Mouse (Mus musculus) midbrain, embryonic 15.5 days (tissue): ENCODE data around the gene Zfp646. TPM values are rescaled to one million over a fixed set of nuclear protein-coding genes. Genes with fewer than 3 reads are reported as not detected.
A peak's percentile ranks its signal among the peaks of the same experiment; 100 is the strongest.

Experiments
- ATAC-seq: fragments of 200-750 bp; cut with Nextera tagmentation; replicated peaks from 2 replicates; pipeline ENCODE4 v1.8.0; 2017; ENCODE audit warnings: moderate TSS enrichment
- H3K27ac ChIP-seq: fragments of 300-500 bp; sonication (generic); 2 replicates; pipeline ENCODE4 v1.5.1; 2015; ENCODE audit warnings: mild to moderate bottlenecking, inconsistent platforms
- H3K27me3 ChIP-seq: fragments of 300-500 bp; sonication (generic); replicated peaks from 2 replicates; pipeline ENCODE4 v1.6.1; 2015; ENCODE audit warnings: inconsistent platforms
- H3K36me3 ChIP-seq: fragments of 300-500 bp; sonication (generic); replicated peaks from 2 replicates; pipeline ENCODE4 v1.6.1; 2015; ENCODE audit warnings: inconsistent platforms
- H3K4me1 ChIP-seq: fragments of 300-500 bp; sonication (generic); 2 replicates; pipeline ENCODE4 v1.6.1; 2015; ENCODE audit warnings: inconsistent platforms
- H3K4me2 ChIP-seq: fragments of 300-500 bp; sonication (generic); 2 replicates; pipeline ENCODE4 v1.6.1; 2015; ENCODE audit warnings: inconsistent platforms, mild to moderate bottlenecking, moderate library complexity
- H3K4me3 ChIP-seq: fragments of 300-500 bp; sonication (generic); 2 replicates; pipeline ENCODE4 v1.5.1; 2015; ENCODE audit warnings: mild to moderate bottlenecking, inconsistent platforms
- H3K9ac ChIP-seq: fragments of 300-500 bp; sonication (generic); 2 replicates; pipeline ENCODE4 v1.6.1; 2015; ENCODE audit warnings: mild to moderate bottlenecking, inconsistent platforms
- H3K9me3 ChIP-seq: fragments of 300-500 bp; sonication (generic); 2 replicates; pipeline ENCODE4 v1.6.1; 2016; ENCODE audit warnings: inconsistent platforms
- WGBS: fragments of 180-500 bp; shearing (Covaris S2); methylation state at CpG from one replicate; pipeline ENCODE4 v1.1.7; 2015; ENCODE audit warnings: mixed read lengths; 5-methylcytosine and 5-hydroxymethylcytosine counted together
- polyA plus RNA-seq: library from polyadenylated mRNA; unstranded; fragments of >200 nt; fragmentation: Nextera tagmentation; extraction: Ambion mirVana; gene quantifications from 2 replicates; pipeline ENCODE4 v1.2.1, GENCODE M21; 2015

Zfp646 gene
- polyA plus RNA-seq, 1 experiment from 2014 or later: 10.6 TPM

DNA sequence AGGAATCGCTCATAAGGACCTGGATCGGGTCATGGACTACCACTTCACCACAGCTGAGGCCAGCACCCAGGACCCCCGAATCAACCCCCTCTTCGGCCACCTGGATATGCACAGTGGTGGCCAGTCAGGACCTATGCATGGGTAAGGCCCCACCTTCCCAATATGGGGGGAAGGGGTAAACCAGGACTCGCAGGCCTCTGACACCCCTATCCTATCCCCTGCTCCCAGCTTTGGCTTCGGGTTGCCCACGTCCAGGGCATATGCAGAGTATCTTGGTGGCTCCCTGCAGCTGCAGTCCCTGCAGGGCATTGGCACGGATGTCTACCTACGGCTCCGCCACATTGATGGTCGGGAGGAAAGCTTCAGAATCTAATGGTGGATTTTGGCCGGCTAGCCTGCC is 31.9 kb downstream of the Zfp646 start:
- ATAC-seq: no peak
- Histone ChIP-seq H3K4me3 (no peak overlapping the region), H3K9me3 (no peaks in the 10 kb centered on the region), H3K27me3 (no peaks in the 10 kb centered on the region), H3K9ac (no peak overlapping the region), H3K4me2 (no peak overlapping the region), H3K36me3 (peaks cover 26% of the 10 kb centered on the region; the same call in 1 of the 2 replicates), H3K27ac (no peak overlapping the region), H3K4me1 (peaks cover 20% of the 10 kb centered on the region)
- WGBS: 92% methylated on average over 12 of the region's 12 CpGs

DNA sequence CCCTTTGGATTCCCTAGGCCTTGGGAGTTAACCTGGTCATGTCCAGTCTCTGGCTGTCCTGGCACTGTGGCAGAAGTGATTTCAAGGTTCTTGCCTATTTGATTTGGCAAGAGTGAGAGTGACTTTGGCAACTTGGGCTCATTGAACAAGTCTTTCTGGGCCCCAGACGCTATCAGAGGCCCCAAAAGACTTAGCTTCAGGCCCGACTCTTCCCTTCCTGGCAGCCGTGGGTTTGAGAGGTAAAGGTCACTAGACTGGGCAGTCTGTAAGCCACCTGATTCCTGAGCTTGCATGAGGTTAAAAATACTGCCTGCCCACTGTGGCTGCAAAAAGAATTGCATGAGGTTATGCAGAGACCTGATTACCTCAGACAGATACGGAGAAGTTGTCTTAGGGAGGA is 32.6 kb downstream of the Zfp646 start:
- H3K9me3 ChIP-seq: no peaks in the 10 kb centered on the region
- no peak overlapping the region for H3K9ac ChIP-seq
- peaks cover 26% of the 10 kb centered on the region; the same call in 1 of the 2 replicates for H3K36me3 ChIP-seq
- H3K4me1 ChIP-seq: peaks cover 27% of the 10 kb centered on the region
- H3K4me2 ChIP-seq: no peak overlapping the region
- H3K27ac ChIP-seq: no peak overlapping the region
- ATAC-seq: no peak
- H3K27me3 ChIP-seq: no peaks in the 10 kb centered on the region
- H3K4me3 ChIP-seq: no peak overlapping the region
- whole genome bisulfite sequencing: 95% methylated on average over 4 of the region's 4 CpGs

DNA sequence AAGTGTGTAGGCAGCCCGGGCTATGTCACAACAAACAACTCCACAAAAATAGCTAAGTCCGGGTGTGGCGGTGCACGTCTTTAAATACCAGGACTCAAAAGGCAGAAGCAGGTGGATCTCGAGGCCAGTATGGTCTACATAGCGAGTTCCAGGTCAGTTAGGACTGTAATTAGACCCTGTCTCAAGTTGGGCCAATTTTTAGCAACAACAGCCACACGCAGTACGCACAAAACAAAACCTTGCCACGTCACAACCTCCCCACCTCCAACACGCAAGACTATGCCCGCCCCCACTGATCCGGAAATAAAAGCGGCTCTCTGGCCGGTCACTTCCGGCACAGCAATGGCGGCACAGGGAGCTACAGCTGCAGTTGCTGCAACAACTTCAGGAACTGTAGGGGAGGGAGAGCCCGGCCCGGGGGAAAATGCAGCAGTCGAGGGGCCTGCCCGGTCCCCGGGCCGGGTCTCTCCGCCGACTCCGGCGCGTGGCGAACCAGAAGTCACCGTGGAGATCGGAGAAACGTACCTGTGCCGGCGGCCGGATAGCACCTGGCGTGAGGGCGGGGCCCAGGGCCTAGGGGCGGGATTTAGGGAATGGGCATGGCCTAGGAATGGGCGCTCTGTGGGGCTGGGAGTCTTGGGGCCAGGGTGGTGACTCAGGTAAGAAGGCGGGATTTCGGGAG is 36.3 kb downstream of the Zfp646 start, which contains the start of gene Kat8:
Gene Kat8 (plus strand): TSS at position 327 of the 682 bp plus-strand sequence.
- Histone ChIP-seq H3K36me3 (peaks cover 35% of the 10 kb centered on the region; the same call in 1 of the 2 replicates), H3K9ac (peak within 1 kb of the TSS; percentile 58), H3K4me3 (peak within 1 kb of the TSS; percentile 79), H3K9me3 (no peaks in the 10 kb centered on the region), H3K4me1 (peaks cover 13% of the 10 kb centered on the region), H3K4me2 (peak within 1 kb of the TSS; percentile 83), H3K27me3 (no peaks in the 10 kb centered on the region), H3K27ac (peak within 1 kb of the TSS; percentile 85)
- ATAC-seq: peak; percentile 96
- WGBS: under 1% methylated on average over 40 of the region's 40 CpGs

DNA sequence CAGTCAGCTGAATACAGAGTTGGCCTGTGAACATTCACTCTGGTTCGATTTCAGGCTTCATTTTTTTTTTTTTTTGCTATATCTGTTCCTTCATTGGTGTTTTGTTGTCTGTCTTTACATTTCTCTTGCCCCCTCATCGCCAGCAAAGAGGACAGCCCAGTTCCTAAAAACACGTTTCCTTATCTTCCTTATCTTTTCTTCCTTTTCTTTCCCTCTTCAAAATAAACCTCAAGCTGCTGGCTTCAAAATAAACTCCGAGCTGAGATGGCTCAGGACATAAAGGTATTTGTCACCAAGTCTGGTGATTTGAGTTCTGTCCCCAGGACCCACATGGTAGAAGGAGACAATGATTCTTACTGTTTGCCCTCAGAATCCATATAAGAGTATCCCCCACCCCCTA is 36.9 kb downstream of the Zfp646 start:
- H3K9me3 ChIP-seq: no peaks in the 10 kb centered on the region
- peaks cover 29% of the 10 kb centered on the region; the same call in 1 of the 2 replicates for H3K36me3 ChIP-seq
- WGBS: 27% methylated on average over 4 of the region's 4 CpGs
- no peak for ATAC-seq
- H3K4me1 ChIP-seq: peaks cover 13% of the 10 kb centered on the region
- H3K27ac ChIP-seq: peak overlapping the region; percentile 77; the same call in 1 of the 2 replicates
- H3K4me2 ChIP-seq: peak overlapping the region; percentile 83
- H3K27me3 ChIP-seq: no peaks in the 10 kb centered on the region
- peak overlapping the region; percentile 58 for H3K9ac ChIP-seq
- peak overlapping the region; percentile 79 for H3K4me3 ChIP-seq

DNA sequence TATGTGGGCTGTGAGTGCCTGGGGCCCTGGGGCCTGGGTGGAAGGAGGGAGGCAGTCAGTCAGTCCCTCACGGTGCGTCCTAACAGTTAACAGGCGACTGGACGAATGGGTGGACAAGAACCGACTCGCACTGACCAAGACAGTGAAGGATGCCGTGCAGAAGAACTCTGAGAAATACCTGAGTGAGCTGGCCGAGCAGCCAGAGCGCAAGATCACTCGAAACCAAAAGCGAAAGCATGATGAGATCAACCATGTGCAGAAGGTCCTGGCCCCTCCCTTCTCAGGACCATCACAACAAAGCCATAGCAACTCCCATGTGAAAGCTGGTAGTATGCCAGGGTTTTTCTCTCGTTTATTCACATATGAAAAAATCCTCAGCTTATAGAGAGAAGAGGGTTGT is 39.3 kb downstream of the Zfp646 start:
- ATAC-seq: no peak
- H3K4me3 ChIP-seq: no peak overlapping the region
- 96% methylated on average over 12 of the region's 12 CpGs for WGBS
- H3K36me3 ChIP-seq: peaks cover 15% of the 10 kb centered on the region; the same call in 1 of the 2 replicates
- no peaks in the 10 kb centered on the region for H3K9me3 ChIP-seq
- no peak overlapping the region for H3K4me2 ChIP-seq
- peaks cover 13% of the 10 kb centered on the region for H3K4me1 ChIP-seq
- no peaks in the 10 kb centered on the region for H3K27me3 ChIP-seq
- H3K27ac ChIP-seq: no peak overlapping the region
- no peak overlapping the region for H3K9ac ChIP-seq

DNA sequence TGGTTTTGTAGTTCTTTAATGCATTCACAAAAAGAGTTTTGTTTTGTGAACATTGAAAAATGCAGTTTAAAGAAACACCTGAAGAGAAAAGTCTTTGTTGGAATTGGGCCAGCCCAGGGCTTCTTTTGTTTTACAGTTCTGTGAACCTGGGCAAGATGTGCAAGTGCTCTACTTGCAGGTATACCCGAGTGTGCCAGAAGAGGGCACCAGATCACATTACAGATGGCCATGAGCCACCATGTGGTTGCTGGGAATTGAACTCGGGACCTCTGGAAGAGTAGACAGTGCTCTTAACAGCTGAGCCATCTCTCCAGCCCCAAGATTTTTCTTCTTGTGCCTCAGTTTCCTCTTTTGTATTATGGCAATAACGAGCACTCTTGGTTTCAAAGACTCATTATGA is 42.2 kb downstream of the Zfp646 start:
- H3K27me3 ChIP-seq: no peaks in the 10 kb centered on the region
- no peaks in the 10 kb centered on the region for H3K9me3 ChIP-seq
- H3K4me3 ChIP-seq: no peak overlapping the region
- no peak for ATAC-seq
- no peak overlapping the region for H3K4me2 ChIP-seq
- peaks cover 4% of the 10 kb centered on the region for H3K4me1 ChIP-seq
- no peak overlapping the region for H3K27ac ChIP-seq
- H3K9ac ChIP-seq: no peak overlapping the region
- WGBS: 64% methylated on average over 3 of the region's 3 CpGs
- peaks cover 19% of the 10 kb centered on the region; the same call in 1 of the 2 replicates for H3K36me3 ChIP-seq

DNA sequence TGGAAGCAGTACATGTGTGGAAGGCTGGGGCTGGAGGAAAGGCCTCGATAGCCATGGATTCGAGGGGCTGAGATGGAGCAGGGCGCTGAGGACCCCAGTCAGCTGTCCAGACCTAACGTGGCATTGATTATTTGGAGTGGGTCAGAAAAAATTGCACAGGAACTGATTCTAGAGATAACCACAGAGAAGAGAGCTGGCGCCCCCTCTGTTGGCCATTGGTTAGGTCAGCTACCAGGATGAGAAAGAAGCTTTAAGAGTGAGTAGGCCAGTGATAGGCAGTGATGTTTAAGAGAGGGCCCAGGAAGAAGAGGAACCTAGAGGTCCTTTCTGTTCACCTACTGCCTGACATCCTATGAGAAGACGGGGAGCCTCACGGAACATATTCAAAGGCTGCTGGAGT is 43.3 kb downstream of the Zfp646 start:
- H3K4me2 ChIP-seq: no peak overlapping the region
- H3K9me3 ChIP-seq: no peaks in the 10 kb centered on the region
- ATAC-seq: no peak
- H3K4me1 ChIP-seq: no peaks in the 10 kb centered on the region
- WGBS: 76% methylated on average over 7 of the region's 7 CpGs
- no peaks in the 10 kb centered on the region for H3K27me3 ChIP-seq
- H3K27ac ChIP-seq: no peak overlapping the region
- H3K4me3 ChIP-seq: no peak overlapping the region
- H3K9ac ChIP-seq: no peak overlapping the region
- peaks cover 25% of the 10 kb centered on the region; the same call in 1 of the 2 replicates for H3K36me3 ChIP-seq

DNA sequence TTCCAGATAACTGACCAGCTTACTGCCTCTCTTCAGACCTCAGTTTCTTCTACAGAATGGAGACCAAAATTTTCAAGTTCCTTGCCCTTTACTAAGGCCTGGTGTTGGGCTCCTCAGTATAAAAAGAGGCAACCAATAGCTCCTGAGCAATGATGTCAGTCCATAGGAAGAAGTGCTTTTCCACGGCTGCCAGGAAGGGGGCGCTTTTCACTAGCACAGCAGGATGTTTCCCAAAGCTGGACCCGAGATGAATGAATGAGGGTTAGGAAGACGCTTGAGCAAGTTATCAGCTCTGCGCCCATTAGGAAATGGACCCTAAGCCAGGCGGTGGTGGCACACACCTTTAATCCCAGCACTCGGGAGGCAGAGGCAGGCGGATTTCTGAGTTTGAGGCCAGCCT is 45.5 kb downstream of the Zfp646 start:
- Histone ChIP-seq H3K9me3 (no peaks in the 10 kb centered on the region), H3K4me1 (no peaks in the 10 kb centered on the region), H3K4me3 (no peak overlapping the region), H3K27me3 (no peaks in the 10 kb centered on the region), H3K36me3 (peaks cover 33% of the 10 kb centered on the region), H3K4me2 (no peak overlapping the region), H3K9ac (no peak overlapping the region), H3K27ac (no peak overlapping the region)
- 61% methylated on average over 8 of the region's 8 CpGs for WGBS
- no peak for ATAC-seq

DNA sequence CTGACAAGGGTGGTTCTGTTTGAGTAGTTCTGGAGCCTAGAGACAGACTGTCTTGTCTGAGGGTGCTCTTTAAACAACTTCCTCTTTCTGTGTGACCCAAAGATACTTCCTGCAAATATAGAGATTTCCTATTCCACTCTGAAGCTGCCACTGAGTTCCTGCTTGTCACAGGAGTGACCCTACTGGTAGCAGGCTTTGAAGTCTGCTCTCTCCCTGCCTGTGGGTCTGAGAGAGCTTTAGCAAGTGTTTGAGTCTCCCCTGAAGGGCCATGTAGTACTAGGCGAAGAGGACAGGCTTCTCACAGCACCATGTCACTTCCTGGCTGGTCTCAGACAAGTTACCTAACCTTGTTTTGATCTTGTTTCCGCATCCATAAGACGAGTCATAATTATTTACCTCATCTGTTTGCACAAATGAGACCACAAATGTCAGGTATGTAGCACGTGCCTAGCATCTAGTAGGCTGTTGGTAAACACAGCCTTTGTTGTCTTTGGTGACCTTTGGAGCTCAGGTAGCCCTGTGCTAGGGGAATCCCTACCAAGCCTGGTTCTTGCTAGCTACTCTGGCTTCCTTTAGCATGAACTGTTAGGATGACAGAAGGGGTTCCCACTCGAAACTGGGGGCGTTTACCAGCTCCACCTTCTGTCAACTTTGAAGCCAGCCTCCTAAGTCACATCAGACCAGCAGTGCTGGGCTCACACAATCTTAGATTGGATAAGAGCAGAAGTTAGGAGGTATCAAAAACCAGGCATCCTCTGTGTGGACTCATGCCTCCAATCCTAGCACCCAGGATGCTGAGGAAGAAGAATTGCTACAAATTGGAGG is 46.6 kb downstream of the Zfp646 start:
- 86% methylated on average over 6 of the region's 6 CpGs for WGBS
- Histone ChIP-seq H3K4me1 (no peaks in the 10 kb centered on the region), H3K27ac (no peak overlapping the region), H3K27me3 (no peaks in the 10 kb centered on the region), H3K4me2 (no peak overlapping the region), H3K4me3 (no peak overlapping the region), H3K9me3 (no peaks in the 10 kb centered on the region), H3K36me3 (peaks cover 27% of the 10 kb centered on the region), H3K9ac (no peak overlapping the region)
- ATAC-seq: no peak

DNA sequence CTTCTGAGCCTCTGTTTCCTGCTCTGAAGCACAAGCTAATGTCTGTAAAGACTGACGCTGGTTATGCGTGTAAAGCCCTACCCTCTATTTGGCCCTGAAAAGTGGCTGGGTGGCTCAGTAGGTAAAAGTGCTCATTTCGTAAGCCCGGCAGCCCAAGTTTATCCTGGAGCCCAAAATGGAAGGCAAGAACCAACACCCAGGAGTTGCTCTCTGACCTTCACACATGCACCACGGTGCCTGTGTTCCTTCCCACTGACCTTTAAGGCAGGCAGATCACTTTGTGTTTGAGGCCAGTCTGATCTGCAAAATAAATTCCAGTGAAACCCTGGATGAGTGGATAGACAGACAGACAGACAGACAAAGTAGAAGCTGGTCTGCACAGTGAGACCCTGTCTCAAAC is 47.7 kb downstream of the Zfp646 start:
- H3K9me3 ChIP-seq: no peaks in the 10 kb centered on the region
- H3K27me3 ChIP-seq: peaks cover 9% of the 10 kb centered on the region
- no peak overlapping the region for H3K9ac ChIP-seq
- H3K36me3 ChIP-seq: peaks cover 27% of the 10 kb centered on the region
- no peaks in the 10 kb centered on the region for H3K4me1 ChIP-seq
- no peak overlapping the region for H3K27ac ChIP-seq
- no peak for ATAC-seq
- no peak overlapping the region for H3K4me3 ChIP-seq
- no peak overlapping the region for H3K4me2 ChIP-seq
- WGBS: 85% methylated on average over 5 of the region's 5 CpGs

DNA sequence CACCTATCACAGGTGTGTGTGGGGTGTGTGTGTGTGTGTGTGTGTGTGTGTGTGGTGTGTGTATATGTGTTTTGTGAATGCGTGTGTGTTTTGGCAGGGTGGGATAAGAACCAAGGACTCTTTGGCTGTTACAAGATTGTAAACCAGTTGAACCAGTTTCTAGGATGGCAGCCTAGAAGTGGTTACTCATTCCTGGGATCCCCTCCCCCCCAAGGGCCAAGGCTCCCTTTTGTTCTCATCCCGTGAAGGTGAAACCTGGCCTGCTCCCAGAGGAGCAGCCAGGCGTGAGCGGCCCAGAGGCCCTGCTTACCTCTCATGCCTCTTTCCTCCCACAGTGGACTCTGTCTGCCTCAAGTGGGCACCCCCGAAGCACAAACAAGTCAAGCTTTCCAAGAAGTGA is 49.2 kb downstream of the Zfp646 start:
- H3K27ac ChIP-seq: no peak overlapping the region
- ATAC-seq: no peak
- no peaks in the 10 kb centered on the region for H3K9me3 ChIP-seq
- H3K4me1 ChIP-seq: no peaks in the 10 kb centered on the region
- H3K4me2 ChIP-seq: no peak overlapping the region
- 62% methylated on average over 5 of the region's 5 CpGs for WGBS
- no peak overlapping the region for H3K9ac ChIP-seq
- H3K36me3 ChIP-seq: peaks cover 27% of the 10 kb centered on the region
- H3K27me3 ChIP-seq: peaks cover 23% of the 10 kb centered on the region
- H3K4me3 ChIP-seq: no peak overlapping the region

DNA sequence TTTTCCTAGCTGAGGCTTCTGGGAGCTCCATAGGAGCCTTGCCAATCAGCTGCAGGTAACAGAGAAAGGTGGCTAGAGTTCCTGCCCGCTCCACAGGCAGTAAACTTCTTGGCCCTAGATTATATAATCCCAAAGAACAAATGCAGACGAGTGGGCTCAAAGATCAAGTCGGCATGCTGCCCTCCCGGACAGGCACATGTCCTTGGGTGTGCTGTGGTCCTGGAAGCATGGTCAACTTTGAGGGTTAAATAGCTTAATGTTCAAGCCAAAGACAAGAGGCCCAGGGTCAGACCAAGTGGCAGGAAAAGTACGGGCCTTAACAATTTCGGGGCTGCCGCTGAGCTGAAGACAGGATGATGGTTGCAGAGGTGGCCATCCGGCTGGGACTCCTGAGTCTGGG is 50.0 kb downstream of the Zfp646 start:
- Histone ChIP-seq H3K9ac (no peak overlapping the region), H3K4me2 (no peak overlapping the region), H3K4me3 (no peak overlapping the region), H3K27me3 (peaks cover 28% of the 10 kb centered on the region), H3K27ac (no peak overlapping the region), H3K9me3 (no peaks in the 10 kb centered on the region), H3K36me3 (peaks cover 27% of the 10 kb centered on the region), H3K4me1 (no peaks in the 10 kb centered on the region)
- WGBS: 91% methylated on average over 8 of the region's 8 CpGs
- ATAC-seq: no peak
